Mouse (Mus musculus): ENCODE results near the gene Syce1.
"Not testable (repeated sequence)": the region's sequence is repeated elsewhere in the genome, so short reads cannot be mapped to it uniquely, and the experiment has no call there.

Gene Syce1

GRCm38 (mm10) chr7:140765888-140766739, 21.5 kb downstream of the Syce1 start:
- no peak for DNase-seq (ENCODE audit: low spot score)

- not testable (repeated sequence) for DNase-seq (ENCODE audit: low spot score)
These were observed 22.3 kb downstream of the Syce1 start for GRCm38 (mm10) chr7:140765391-140765790.

- DNase-seq (ENCODE audit: low spot score) = no peak
These were observed 24.1 kb downstream of the Syce1 start, which contains the start of gene Cyp2e1 for GRCm38 (mm10) chr7:140763447-140764020. Cyp2e1 (plus strand) TSS chr7:140763739.

GRCm38 (mm10) chr7:140760647-140761046, 27.0 kb downstream of the Syce1 start:
- DNase-seq (ENCODE audit: low spot score) = no peak

- no peak for DNase-seq (ENCODE audit: low spot score)
These were observed 31.3 kb downstream of the Syce1 start for GRCm38 (mm10) chr7:140756151-140756854.

GRCm38 (mm10) chr7:140754556-140754955, 33.1 kb downstream of the Syce1 start:
- DNase-seq (ENCODE audit: low spot score) = no peak

- DNase-seq (ENCODE audit: low spot score) = no peak
These were observed 38.9 kb downstream of the Syce1 start for GRCm38 (mm10) chr7:140748827-140749160.

- DNase-seq (ENCODE audit: low spot score) = no peak
These were observed 39.4 kb downstream of the Syce1 start for GRCm38 (mm10) chr7:140748116-140748826.

GRCm38 (mm10) chr7:140747402-140747801, 40.2 kb downstream of the Syce1 start:
- DNase-seq (ENCODE audit: low spot score) = no peak

GRCm38 (mm10) chr7:140733162-140733561, 54.5 kb downstream of the Syce1 start:
- DNase-seq (ENCODE audit: low spot score) = no peak
